Mouse (Mus musculus): ENCODE measurements around the gene Atp2b4. TPM values are rescaled to one million over a fixed set of nuclear protein-coding genes. Genes with fewer than 3 reads are reported as not detected.

Atp2b4 gene
- total and polyA plus RNA-seq, 3 experiments = 18.8 to 21.1 TPM; not detected in 1

- H3K9ac ChIP-seq (ENCODE audit: control insufficient read depth, low read depth, low read length, poor library complexity, severe bottlenecking) = no peak overlapping the region
- H3K27me3 ChIP-seq (ENCODE audit: control insufficient read depth in 1 of 2, insufficient read depth in 2 of 2, low read length in 2 of 2) = peaks cover 0 to 5% of the 10 kb centered on the region in 2 experiments; a peak in 2 of 4 replicates
- H3K36me3 ChIP-seq (ENCODE audit: control insufficient read depth in 1 of 2, insufficient read depth in 2 of 2, low read length in 2 of 2) = no peaks in the 10 kb centered on the region
- DNase-seq (ENCODE audit: low read depth, low spot score) = no peak
- H3K79me2 ChIP-seq (ENCODE audit: control insufficient read depth, insufficient read depth, low read length, poor library complexity) = no peaks in the 10 kb centered on the region
- no peaks in the 10 kb centered on the region for H3K9me3 ChIP-seq (replicated peaks; ENCODE audit: insufficient read depth, low read length)
- no peaks in the 10 kb centered on the region for H3K4me1 ChIP-seq (ENCODE audit: control insufficient read depth in 1 of 2, insufficient read depth in 2 of 2, low read length in 2 of 2)
- no peak overlapping the region for H3K4me3 ChIP-seq (ENCODE audit: control insufficient read depth in 1 of 2, insufficient read depth in 1 of 2, low read depth in 2 of 2, low read length in 2 of 2)
- H3K27ac ChIP-seq (ENCODE audit: control insufficient read depth, low read depth, low read length) = no peak overlapping the region
- TF ChIP-seq CTCF (IDR thresholded peaks at IDR 0.05 in 2 of 3, conservative IDR thresholded peaks at IDR 0.05 in 1 of 3; ENCODE audit: control insufficient read depth in 1 of 3, insufficient read depth in 1 of 3, low read depth in 2 of 3, low read length in 3 of 3, poor library complexity in 1 of 3, severe bottlenecking in 1 of 3) (no peak), MAX (IDR thresholded peaks at IDR 0.05; ENCODE audit: low read length) (no peak), TAL1 (IDR thresholded peaks at IDR 0.05; ENCODE audit: low read length) (no peak), MYC (IDR thresholded peaks at IDR 0.05; ENCODE audit: low read depth, low read length) (no peak), USF1 (IDR thresholded peaks at IDR 0.05; ENCODE audit: low read depth, low read length) (no peak), EP300 (IDR thresholded peaks at IDR 0.05; ENCODE audit: low read depth in 1 of 2, low read length in 2 of 2) (no peak), BHLHE40 (IDR thresholded peaks at IDR 0.05; ENCODE audit: borderline replicate concordance, low read depth, low read length) (no peak), E2F4 (IDR thresholded peaks at IDR 0.05; ENCODE audit: borderline replicate concordance, low read depth, low read length) (no peak), ZMIZ1 (IDR thresholded peaks at IDR 0.05; ENCODE audit: low read depth, low read length) (no peak), RCOR1 (IDR thresholded peaks at IDR 0.05; ENCODE audit: low read depth, low read length) (no peak), NRF1 (IDR thresholded peaks at IDR 0.05; ENCODE audit: insufficient read depth, low read depth, low read length, poor library complexity, severe bottlenecking) (no peak), POLR2AphosphoS2 (IDR thresholded peaks at IDR 0.05; ENCODE audit: low read length) (no peak), USF2 (IDR thresholded peaks at IDR 0.05; ENCODE audit: borderline replicate concordance in 1 of 2, insufficient read depth in 1 of 2, low read depth in 1 of 2, low read length in 2 of 2) (no peak), GATA1 (IDR thresholded peaks at IDR 0.05; ENCODE audit: low read depth, low read length) (no peak), UBTF (IDR thresholded peaks at IDR 0.05; ENCODE audit: borderline replicate concordance, insufficient read depth, low read depth, low read length) (no peak), MXI1 (IDR thresholded peaks at IDR 0.05; ENCODE audit: low read depth, low read length) (no peak), ETS1 (IDR thresholded peaks at IDR 0.05; ENCODE audit: low read depth, low read length) (no peak)
These were observed 106.5 kb downstream of the Atp2b4 start for GRCm38 (mm10) chr1:133694301-133694700.

- Histone ChIP-seq H3K27me3 (ENCODE audit: control insufficient read depth in 1 of 2, insufficient read depth in 2 of 2, low read length in 2 of 2) (peaks cover 0 to 5% of the 10 kb centered on the region in 2 experiments; a peak in 2 of 4 replicates), H3K27ac (ENCODE audit: control insufficient read depth, low read depth, low read length) (no peak overlapping the region), H3K36me3 (ENCODE audit: control insufficient read depth in 1 of 2, insufficient read depth in 2 of 2, low read length in 2 of 2) (no peaks in the 10 kb centered on the region), H3K9ac (ENCODE audit: control insufficient read depth, low read depth, low read length, poor library complexity, severe bottlenecking) (no peak overlapping the region), H3K79me2 (ENCODE audit: control insufficient read depth, insufficient read depth, low read length, poor library complexity) (no peaks in the 10 kb centered on the region), H3K9me3 (replicated peaks; ENCODE audit: insufficient read depth, low read length) (no peaks in the 10 kb centered on the region), H3K4me1 (ENCODE audit: control insufficient read depth in 1 of 2, insufficient read depth in 2 of 2, low read length in 2 of 2) (no peaks in the 10 kb centered on the region), H3K4me3 (ENCODE audit: control insufficient read depth in 1 of 2, insufficient read depth in 1 of 2, low read depth in 2 of 2, low read length in 2 of 2) (no peak overlapping the region)
- DNase-seq (ENCODE audit: low read depth, low spot score) = no peak
- no peak for TF ChIP-seq TBP (IDR thresholded peaks at IDR 0.05; ENCODE audit: low read depth, low read length)
- TF ChIP-seq TAL1 (IDR thresholded peaks at IDR 0.05; ENCODE audit: low read length) = no peak
- no peak for TF ChIP-seq ELF1 (IDR thresholded peaks at IDR 0.05; ENCODE audit: low read depth, low read length)
- TF ChIP-seq POLR2AphosphoS5 (IDR thresholded peaks at IDR 0.05; ENCODE audit: borderline replicate concordance, low read depth, low read length) = no peak
These were observed 107.2 kb downstream of the Atp2b4 start for GRCm38 (mm10) chr1:133693536-133694114.

All from MEL (cell line).